Mouse (Mus musculus): ENCODE data around the gene Mrpl43.

Mrpl43 gene

GRCm38 (mm10) chr19:45029571-45029970, 23.3 kb upstream of the Mrpl43 start:
- in situ Hi-C loops (cut with MboI): no loop called here

GRCm38 (mm10) chr19:45028746-45029145, 22.5 kb upstream of the Mrpl43 start:
- in situ Hi-C loops (cut with MboI): no loop called here

DNA sequence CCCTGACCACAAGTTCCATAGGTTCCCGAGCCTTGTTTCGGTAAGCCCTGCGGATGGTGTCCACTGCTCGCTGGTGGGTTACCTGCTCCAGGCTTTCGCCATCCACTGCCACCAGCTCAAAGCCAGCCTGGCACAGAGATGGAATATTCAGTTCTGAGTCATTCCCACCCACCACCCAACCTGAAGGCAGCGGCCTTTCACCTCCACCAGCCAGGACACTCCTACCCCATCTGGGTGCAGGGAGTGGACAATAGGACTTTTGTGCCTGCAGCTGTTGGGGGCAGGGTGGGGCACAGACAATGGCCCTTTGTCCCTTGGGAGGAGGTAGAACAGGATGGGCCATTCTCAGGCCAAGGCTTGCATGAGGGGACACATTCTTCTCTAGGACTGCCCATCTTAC, 21.6 kb upstream of the Mrpl43 start:
- in situ Hi-C loops (cut with MboI): no loop called here

DNA sequence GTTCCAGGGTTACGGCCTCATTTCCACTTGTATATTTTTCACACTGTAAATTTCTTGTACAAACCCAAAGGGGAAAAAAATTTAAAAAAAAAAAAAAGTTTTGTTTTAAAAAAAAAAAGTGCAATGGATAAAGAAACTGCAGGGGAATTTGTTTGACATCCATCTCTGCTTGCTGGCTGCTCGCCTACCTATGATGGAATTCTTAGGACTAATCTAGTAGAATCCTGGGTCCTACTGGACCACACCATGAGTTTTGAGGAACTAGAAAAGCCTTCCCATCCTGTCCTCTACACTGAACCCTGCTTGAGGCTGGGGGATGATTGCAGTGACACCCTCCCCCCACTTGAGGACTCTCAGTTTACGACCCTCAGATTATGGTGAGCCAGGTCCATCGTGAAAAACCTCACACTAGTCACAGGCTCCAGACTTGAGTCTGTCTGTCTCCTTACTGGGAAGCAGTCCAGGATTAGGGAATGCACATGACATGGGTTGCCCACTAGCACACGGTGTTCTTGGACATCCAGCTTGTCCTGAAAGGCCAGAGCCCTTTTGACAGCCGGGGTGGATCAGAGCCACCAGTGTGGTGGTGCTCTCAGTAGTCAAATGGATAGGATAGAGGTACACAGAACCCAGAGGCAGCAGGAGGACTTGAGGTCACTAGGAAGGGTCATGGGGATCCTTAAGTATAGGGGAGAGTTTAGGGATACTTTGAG, 20.9 kb upstream of the Mrpl43 start:
- in situ Hi-C loops (cut with MboI): no loop called here

DNA sequence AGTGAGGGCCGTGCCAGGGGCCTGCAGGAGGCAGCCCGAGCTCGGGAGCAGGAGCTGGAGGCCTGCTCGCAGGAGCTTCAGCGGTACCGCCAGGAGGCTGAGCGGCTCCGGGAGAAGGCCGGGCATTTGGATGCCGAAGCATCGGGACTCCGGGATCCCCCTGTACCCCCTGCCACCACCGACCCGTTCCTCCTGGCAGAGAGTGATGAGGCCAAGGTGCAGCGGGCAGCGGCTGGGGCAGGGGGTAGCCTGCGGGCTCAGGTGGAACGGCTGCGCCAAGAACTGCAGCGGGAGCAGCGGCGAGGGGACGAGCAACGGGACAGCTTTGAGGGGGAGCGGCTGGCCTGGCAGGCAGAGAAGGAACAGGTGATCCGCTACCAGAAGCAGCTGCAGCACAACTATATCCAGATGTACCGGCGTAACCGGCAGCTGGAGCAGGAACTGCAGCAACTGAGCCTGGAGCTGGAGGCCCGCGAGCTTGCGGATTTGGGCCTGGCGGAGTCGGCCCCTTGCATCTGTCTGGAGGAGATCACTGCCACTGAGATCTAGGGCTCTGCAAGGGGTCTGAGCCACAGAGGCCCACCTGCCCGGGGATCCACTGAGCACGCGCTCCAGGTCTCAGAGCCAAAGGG, 19.8 kb upstream of the Mrpl43 start:
- in situ Hi-C loops (cut with MboI): no loop called here

- in situ Hi-C loops (cut with MboI): no loop called here
These were observed 18.5 kb upstream of the Mrpl43 start for GRCm38 (mm10) chr19:45024775-45025174.

GRCm38 (mm10) chr19:45023993-45024392, 17.8 kb upstream of the Mrpl43 start:
- in situ Hi-C loops (cut with MboI): no loop called here

DNA sequence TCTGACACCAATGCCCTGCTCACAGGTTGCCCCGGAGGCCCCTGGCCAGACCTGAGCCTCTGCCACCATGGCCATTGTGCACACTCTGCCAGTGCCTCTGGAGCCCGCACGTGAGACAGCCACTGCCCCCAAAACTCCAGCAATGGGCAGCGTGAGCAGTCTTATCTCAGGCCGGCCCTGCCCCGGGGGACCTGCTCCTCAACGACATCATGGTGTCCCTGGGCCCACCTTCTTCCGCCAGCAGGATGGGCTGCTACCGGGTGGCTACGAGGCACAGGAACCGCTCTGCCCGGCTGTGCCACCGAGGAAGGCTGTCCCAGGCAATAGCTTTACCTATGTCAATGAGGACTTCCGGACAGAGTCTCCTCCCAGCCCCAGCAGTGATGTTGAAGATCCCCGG, 15.1 kb upstream of the Mrpl43 start:
- in situ Hi-C loops (cut with MboI): no loop called here

DNA sequence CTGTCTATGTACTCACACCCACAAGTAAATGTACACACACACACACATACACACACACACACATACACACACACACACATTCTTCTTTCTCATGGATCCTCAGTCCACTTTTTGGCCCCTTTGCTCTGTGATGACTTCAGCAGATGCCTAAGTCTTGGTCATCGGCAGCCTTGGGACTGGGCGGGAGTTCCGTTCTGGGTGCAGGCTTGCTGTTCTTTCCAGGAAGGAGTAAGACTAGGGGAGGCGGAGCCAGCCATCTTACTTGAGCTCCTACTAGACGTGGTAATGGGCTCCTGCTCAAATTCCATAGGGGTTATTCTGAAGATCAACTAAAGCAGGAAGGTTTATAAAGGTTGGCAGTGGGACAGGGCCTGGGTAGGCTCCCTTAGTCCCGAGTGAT, 14.1 kb upstream of the Mrpl43 start:
- in situ Hi-C loops (cut with MboI): no loop called here

GRCm38 (mm10) chr19:45018351-45018831, 12.1 kb upstream of the Mrpl43 start:
- in situ Hi-C loops (cut with MboI): no loop called here

- in situ Hi-C loops (cut with MboI): no loop called here
These were observed 11.7 kb upstream of the Mrpl43 start for GRCm38 (mm10) chr19:45017909-45018308.

GRCm38 (mm10) chr19:45017216-45017771, 11.1 kb upstream of the Mrpl43 start:
- in situ Hi-C loops (cut with MboI): no loop called here

DNA sequence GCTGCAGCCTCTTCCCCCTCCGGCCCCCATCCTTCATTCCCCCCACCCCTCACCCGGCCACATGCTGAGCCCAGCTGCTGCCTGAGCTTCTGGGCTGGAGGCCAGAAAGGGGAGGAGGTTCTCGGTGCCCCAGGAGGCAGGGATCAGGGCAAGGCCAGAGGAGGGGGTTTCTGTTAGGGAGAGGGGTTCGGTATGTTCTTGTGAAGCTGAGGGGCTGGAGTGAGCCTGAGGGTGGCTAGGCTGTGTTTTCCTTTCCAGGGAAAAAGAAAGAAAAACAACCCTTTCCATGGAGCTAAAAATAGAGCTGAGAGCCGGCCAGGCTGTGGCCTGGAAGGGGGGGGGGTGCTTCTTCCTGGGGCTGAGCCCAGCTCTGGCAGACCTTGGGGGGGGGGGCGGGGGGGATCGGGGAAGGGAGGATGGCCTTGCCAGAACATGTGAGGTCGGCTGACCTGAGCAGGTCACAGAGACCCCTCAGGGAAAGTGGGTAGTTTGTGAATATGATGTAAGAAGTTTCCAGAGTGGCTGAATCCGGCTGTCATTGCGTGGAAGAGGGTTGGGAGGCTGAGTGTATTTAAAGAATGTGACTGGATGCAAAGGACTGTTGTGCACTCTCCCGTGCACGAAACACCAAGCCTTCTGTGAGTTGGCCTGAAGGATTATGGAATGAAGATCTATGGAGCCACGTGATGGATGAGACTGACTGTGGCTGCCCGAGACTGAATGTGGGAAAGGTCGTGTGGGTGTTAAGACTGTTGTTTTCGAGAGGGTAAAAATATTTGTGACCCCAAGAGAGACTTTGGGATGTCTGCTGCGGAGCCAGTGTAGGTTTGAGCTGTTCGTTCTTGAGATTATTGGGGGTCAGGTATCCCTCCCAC, 10.3 kb upstream of the Mrpl43 start:
- in situ Hi-C loops (cut with MboI): no loop called here

DNA sequence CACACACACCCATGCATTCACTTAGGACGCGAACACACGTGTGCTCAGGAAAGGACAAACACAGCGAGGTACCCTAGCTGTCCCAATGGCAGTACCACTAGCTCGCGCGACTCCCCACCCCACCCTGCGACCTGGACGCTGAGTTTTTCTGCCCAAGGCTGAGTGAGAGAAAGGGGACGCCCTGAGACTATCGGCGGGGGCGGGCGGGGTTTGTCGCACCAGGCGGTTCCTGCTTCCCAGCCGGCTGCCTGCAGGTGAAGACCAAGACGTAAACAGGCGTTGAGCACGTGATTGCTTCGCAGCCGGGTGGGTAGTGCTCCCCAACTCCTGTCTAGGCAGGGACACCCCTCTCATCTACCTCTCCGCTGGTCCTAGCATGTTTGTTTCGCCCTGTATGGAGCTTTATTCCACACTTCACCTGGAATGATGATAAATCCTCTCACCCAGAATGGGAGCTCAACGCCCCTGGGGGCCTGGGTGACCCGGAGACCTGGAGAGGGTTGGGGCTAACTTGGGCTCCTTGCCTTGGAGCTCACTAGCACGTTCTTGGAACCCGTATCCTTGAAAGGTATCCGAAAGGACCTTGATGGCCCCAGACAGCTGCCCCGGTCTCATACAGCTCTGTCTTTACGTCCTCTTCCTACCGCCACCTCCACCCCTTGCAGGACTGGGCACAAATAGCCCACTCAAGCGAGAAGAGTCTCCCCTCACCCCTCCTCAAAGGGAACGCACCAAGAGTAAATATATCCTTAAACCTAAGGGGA, 9.5 kb upstream of the Mrpl43 start:
- in situ Hi-C loops (cut with MboI): no loop called here

DNA sequence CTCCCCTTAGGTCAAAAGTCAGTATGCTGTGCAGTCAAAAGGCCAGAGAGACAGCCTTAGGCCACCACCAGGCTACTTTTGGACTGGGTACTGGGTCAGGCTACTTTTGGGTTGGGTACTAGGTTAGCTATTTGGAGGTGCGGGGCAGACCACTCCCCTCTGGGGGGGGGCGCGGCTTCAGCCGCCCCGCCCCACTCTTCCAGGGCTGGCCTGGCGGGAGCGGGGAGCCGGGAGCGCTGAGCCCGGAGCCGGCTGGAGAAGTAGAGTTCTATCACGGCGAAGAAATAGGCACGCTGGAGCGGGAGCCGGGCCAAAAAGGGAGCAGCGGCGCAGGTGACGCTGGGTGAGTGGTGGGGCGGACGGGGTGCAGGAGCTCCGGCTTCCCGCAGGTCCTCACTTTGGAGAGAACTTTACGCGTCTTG, 8.8 kb upstream of the Mrpl43 start:
- in situ Hi-C loops (cut with MboI): no loop called here

DNA sequence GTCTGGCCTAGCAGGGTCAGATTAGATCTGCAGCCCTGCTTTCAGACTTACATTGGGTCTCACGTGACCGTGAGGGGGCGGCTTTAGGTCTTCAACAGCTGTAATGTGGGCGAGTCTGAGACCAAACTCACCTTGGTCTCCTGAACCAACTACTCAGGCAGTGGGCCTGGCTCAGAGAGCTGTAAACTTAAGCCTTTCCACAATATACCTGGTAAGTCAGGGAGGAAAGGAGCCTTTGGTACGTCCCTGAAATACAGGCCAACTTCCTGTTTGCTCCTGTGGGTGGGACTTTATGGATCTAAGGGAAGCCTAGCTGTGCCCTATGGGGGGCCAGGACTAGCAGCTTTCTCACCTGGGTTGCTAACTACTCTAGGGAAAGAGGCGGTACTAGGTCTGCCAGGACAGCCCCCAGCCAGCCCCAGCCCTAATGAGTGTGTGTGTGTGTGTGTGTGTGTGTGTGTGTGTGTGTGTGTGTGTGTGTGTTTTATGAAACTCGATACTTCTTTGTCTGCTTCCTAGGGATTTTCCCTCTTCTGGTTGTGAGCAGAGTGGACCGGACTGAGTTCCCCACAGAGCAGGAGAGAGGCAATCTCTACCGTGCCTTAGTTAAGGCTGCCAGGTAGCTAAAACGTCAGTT, 8.2 kb upstream of the Mrpl43 start, which contains the start of gene Lzts2:
TSS of gene Lzts2 (plus strand) at position 80 of the 637 bp plus-strand sequence.
- in situ Hi-C loops (cut with MboI): no loop called here

DNA sequence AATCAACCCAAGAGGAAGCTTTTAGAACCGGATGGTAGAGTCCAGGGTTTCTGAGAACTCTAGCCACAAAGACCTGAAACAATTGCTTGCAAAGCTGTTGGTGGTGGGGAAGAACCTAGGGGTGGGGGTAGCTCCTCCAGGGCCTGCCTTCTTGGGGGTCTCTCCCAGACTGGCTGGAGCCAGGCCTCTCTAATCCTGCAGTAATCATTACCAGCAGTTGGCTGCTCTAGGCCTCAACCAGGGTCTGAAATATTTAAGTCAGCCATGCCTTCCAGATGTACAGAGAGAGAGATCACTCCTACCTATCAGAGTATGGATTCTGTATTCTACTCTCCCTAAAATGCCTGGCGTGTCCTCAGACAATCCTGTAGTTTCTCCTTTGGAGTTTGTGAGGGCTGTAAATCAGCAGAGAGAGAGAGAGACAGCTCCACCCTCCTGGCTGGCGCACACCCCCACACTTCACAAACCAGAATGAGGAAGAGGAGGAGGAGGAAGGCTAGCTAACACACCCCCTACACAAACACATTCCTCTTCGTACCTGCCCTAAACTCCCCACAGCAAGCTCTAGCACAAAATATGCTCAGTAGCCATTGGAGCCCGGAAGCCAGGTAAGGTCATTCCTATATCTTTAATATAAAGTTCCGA, 7.5 kb upstream of the Mrpl43 start:
- in situ Hi-C loops (cut with MboI): no loop called here

- in situ Hi-C loops (cut with MboI): no loop called here
These were observed 6.4 kb upstream of the Mrpl43 start for GRCm38 (mm10) chr19:45012636-45013035.

DNA sequence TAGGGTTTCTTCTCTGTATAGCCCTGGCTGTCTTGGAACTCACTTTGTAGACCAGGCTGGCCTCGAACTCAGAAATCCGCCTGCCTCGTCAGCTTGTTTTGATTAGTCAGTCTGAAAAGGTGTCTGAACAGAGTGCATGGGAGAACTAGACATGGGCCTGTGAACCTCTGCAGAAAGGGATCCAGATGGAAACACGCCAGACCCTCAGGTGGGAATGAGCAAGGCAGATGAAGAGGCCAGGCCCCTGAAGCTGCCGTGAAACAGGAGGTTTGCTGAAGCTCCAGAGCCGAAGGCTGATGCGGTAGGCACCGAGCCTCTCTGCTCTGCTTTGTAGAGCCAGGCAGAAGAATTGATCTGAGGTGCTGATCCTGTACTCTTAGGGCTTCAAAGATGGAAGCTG, 6.0 kb upstream of the Mrpl43 start:
- in situ Hi-C loops (cut with MboI): no loop called here

- in situ Hi-C loops (cut with MboI): no loop called here
These were observed 4.4 kb upstream of the Mrpl43 start for GRCm38 (mm10) chr19:45010646-45011045.

Data from mature B cell (primary cell).